Mouse (Mus musculus) forebrain, embryonic 14.5 days (tissue): ENCODE results near the gene Phc2. TPM values are rescaled to one million over a fixed set of nuclear protein-coding genes. Genes with fewer than 3 reads are reported as not detected.
"Not testable (repeated sequence)": the region's sequence is repeated elsewhere in the genome, so short reads cannot be mapped to it uniquely, and the experiment has no call there.

Experiments
- ATAC-seq: fragments of 200-750 bp; cut with Nextera tagmentation; 2 replicates; pipeline ENCODE4 v1.8.0; 2017; ENCODE audit warnings: mild to moderate bottlenecking, moderate library complexity
- DNase-seq: peaks from one replicate; pipeline ENCODE4 v3.0.0-alpha.2; 2015; ENCODE audit warnings: low spot score
- H3K27ac ChIP-seq: fragments of 300-500 bp; sonication (generic); 2 replicates; pipeline ENCODE4 v1.5.1; 2014; ENCODE audit warnings: low read depth, mild to moderate bottlenecking, control low read depth, low read length, moderate library complexity
- H3K27me3 ChIP-seq: fragments of 300-500 bp; sonication (generic); replicated peaks from 2 replicates; pipeline ENCODE4 v1.6.1; 2014; ENCODE audit warnings: low read length, control low read depth, mixed read lengths; ENCODE audit not compliant: control insufficient read depth, insufficient read depth
- H3K36me3 ChIP-seq: fragments of 300-500 bp; sonication (generic); 2 replicates; pipeline ENCODE4 v1.6.1; 2014; ENCODE audit warnings: low read length, control low read depth; ENCODE audit not compliant: control insufficient read depth, insufficient read depth
- H3K4me1 ChIP-seq: fragments of 300-500 bp; sonication (generic); 2 replicates; pipeline ENCODE4 v1.6.1; 2014; ENCODE audit warnings: antibody characterized with exemption, low read length, control low read depth; ENCODE audit not compliant: control insufficient read depth, insufficient read depth
- H3K4me2 ChIP-seq: fragments of 300-500 bp; sonication (generic); 2 replicates; pipeline ENCODE4 v1.6.1; 2014; ENCODE audit warnings: mild to moderate bottlenecking, control low read depth, low read length
- H3K4me3 ChIP-seq: fragments of 300-500 bp; sonication (generic); 2 replicates; pipeline ENCODE4 v1.5.1; 2014; ENCODE audit warnings: low read depth, low read length, control low read depth
- H3K9ac ChIP-seq: fragments of 300-500 bp; sonication (generic); 2 replicates; pipeline ENCODE4 v1.6.1; 2014; ENCODE audit warnings: mild to moderate bottlenecking, low read length, control low read depth, moderate library complexity
- H3K9me3 ChIP-seq: fragments of 300-500 bp; sonication (generic); replicated peaks from 2 replicates; pipeline ENCODE4 v1.6.1; 2016; ENCODE audit warnings: low read length, control low read depth, mixed read lengths; ENCODE audit not compliant: control insufficient read depth
- WGBS: fragments of 180-500 bp; shearing (Covaris S2); extraction: QIAGEN DNeasy Blood & Tissue Kit; methylation state at CpG from one replicate; pipeline ENCODE4 v1.1.7; 2014; 5-methylcytosine and 5-hydroxymethylcytosine counted together
- polyA plus RNA-seq: library from polyadenylated mRNA; unstranded; fragments of >200 nt; fragmentation: Nextera tagmentation; extraction: Ambion mirVana; gene quantifications from 2 replicates; pipeline ENCODE4 v1.2.1, GENCODE M21; 2014

The Phc2 gene
- 33.1 and 35.3 TPM in 2 replicates for polyA plus RNA-seq

- peak; percentile 99 for ATAC-seq
These were observed at the start of gene Phc2 for GRCm38 (mm10) chr4:128654505-128655381. Gene Phc2, plus strand, starts transcription at chr4:128654702.

GRCm38 (mm10) chr4:128606586-128606985, 47.9 kb upstream of the Phc2 start:
- H3K9me3 ChIP-seq = no peaks in the 10 kb centered on the region
- H3K4me3 ChIP-seq = no peak overlapping the region
- peaks cover 28% of the 10 kb centered on the region for H3K36me3 ChIP-seq
- no peak overlapping the region for H3K9ac ChIP-seq
- WGBS = 96% methylated on average over 7 of the region's 7 CpGs
- ATAC-seq = no peak
- no peaks in the 10 kb centered on the region for H3K27me3 ChIP-seq
- no peak for DNase-seq
- H3K27ac ChIP-seq = no peak overlapping the region
- no peak overlapping the region for H3K4me2 ChIP-seq
- H3K4me1 ChIP-seq = peaks cover 9% of the 10 kb centered on the region; the same call in 1 of the 2 replicates

More at GRCm38 (mm10) chr4:128654505-128655381, at the start of gene Phc2:
- peaks cover 7% of the 10 kb centered on the region; the same call in 1 of the 2 replicates for H3K4me1 ChIP-seq
- no peaks in the 10 kb centered on the region for H3K9me3 ChIP-seq
- peak within 1 kb of the TSS; percentile 94 for H3K4me2 ChIP-seq
- under 1% methylated on average over 65 of the region's 85 CpGs for WGBS
- DNase-seq = peak; percentile 99
- H3K36me3 ChIP-seq = no peaks in the 10 kb centered on the region
- peak within 1 kb of the TSS; percentile 73 for H3K9ac ChIP-seq
- H3K4me3 ChIP-seq = peak within 1 kb of the TSS; percentile 70
- H3K27me3 ChIP-seq = 0 out of 2 replicates have a peak, but pooled peaks cover 6% of the 10 kb centered on the region
- peak within 1 kb of the TSS; percentile 77 for H3K27ac ChIP-seq

DNA sequence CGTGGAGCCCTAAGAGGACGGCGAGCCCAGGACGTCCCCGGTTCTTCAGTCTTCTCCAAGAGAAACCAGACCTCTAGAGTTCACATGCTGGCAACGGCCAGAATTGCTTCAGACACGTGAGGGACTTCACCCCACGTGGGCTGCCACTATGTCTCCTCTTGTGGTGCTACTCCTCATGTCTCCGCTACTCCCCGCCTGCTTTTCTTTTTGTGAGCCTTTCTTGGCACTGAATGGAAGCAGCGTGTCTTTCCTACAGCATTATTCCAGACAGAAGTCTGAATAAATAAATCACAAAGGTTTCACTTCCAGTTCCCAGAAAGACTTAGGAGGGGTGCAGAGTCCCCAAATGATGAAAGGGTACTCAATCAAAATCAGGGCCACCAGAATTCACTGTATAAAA, 46.8 kb upstream of the Phc2 start:
- peaks cover 9% of the 10 kb centered on the region; the same call in 1 of the 2 replicates for H3K4me1 ChIP-seq
- H3K27me3 ChIP-seq = no peaks in the 10 kb centered on the region
- H3K27ac ChIP-seq = no peak overlapping the region
- H3K36me3 ChIP-seq = peaks cover 18% of the 10 kb centered on the region
- DNase-seq = no peak
- WGBS = 76% methylated on average over 11 of the region's 11 CpGs
- H3K9ac ChIP-seq = no peak overlapping the region
- no peak overlapping the region for H3K4me2 ChIP-seq
- H3K4me3 ChIP-seq = no peak overlapping the region
- H3K9me3 ChIP-seq = no peaks in the 10 kb centered on the region
- no peak for ATAC-seq

GRCm38 (mm10) chr4:128609276-128609924, 45.1 kb upstream of the Phc2 start:
- Histone ChIP-seq H3K4me2 (peak overlapping the region; percentile 48), H3K4me1 (peaks cover 9% of the 10 kb centered on the region; the same call in 1 of the 2 replicates), H3K27me3 (no peaks in the 10 kb centered on the region), H3K27ac (no peak overlapping the region), H3K9me3 (no peaks in the 10 kb centered on the region), H3K9ac (peak overlapping the region; percentile 74), H3K4me3 (peak overlapping the region; percentile 53), H3K36me3 (0 out of 2 replicates have a peak, but pooled peaks cover under 1% of the 10 kb centered on the region)
- no peak for ATAC-seq
- 10% methylated on average over 23 of the region's 27 CpGs for WGBS
- DNase-seq = peak; percentile 31

DNA sequence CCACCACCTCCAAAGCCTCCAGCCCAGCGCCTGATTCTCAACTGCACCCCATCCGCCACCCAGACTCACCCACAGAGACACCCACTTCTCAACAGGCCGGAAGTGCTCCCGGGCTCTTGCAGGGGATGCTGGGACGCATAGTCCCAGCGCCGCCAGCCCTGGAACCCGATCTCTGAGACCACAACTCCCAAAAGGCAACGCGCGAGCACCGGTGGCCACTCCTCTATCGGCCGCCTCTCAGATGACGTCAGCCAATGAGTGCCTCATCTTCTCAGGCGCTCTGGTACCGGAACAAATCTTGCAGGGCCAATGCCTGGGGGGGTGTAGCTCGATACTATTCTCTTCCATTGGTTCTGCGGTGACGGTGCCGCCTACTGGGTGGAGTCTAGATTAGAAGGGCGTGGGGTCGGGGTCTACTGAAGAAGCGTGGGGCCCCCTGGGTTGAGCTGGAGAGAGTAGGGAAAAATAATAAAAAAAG, 44.5 kb upstream of the Phc2 start, which contains the start of gene Zscan20:
Gene Zscan20, minus strand, starts transcription at position 174 of the 478 bp plus-strand sequence.
- WGBS = under 1% methylated on average over 24 of the region's 24 CpGs
- no peaks in the 10 kb centered on the region for H3K9me3 ChIP-seq
- H3K4me2 ChIP-seq = peak within 1 kb of the TSS; percentile 48
- H3K27ac ChIP-seq = no peak within 1 kb of the TSS
- H3K4me1 ChIP-seq = peaks cover 9% of the 10 kb centered on the region; the same call in 1 of the 2 replicates
- peak within 1 kb of the TSS; percentile 53 for H3K4me3 ChIP-seq
- peak within 1 kb of the TSS; percentile 74 for H3K9ac ChIP-seq
- ATAC-seq (peak; percentile 98), DNase-seq (peak; percentile 100)
- no peaks in the 10 kb centered on the region for H3K36me3 ChIP-seq
- H3K27me3 ChIP-seq = no peaks in the 10 kb centered on the region

- Histone ChIP-seq H3K9me3 (no peaks in the 10 kb centered on the region), H3K9ac (no peak overlapping the region), H3K4me2 (peak overlapping the region; percentile 48), H3K4me1 (peaks cover 9% of the 10 kb centered on the region; the same call in 1 of the 2 replicates), H3K27ac (no peak overlapping the region), H3K4me3 (peak overlapping the region; percentile 53; the same call in 1 of the 2 replicates), H3K27me3 (no peaks in the 10 kb centered on the region), H3K36me3 (no peaks in the 10 kb centered on the region)
- DNase-seq = no peak
- ATAC-seq = no peak
- WGBS = 26% methylated on average over 10 of the region's 10 CpGs
These were observed 43.8 kb upstream of the Phc2 start for GRCm38 (mm10) chr4:128610706-128611105.

- not testable (repeated sequence) for H3K4me2 ChIP-seq, H3K27me3 ChIP-seq, H3K36me3 ChIP-seq, H3K9ac ChIP-seq, ATAC-seq, H3K27ac ChIP-seq, H3K4me1 ChIP-seq, DNase-seq, H3K4me3 ChIP-seq, H3K9me3 ChIP-seq
- WGBS = 72% methylated on average over 3 of the region's 3 CpGs
These were observed 42.8 kb upstream of the Phc2 start for GRCm38 (mm10) chr4:128611726-128612125.

DNA sequence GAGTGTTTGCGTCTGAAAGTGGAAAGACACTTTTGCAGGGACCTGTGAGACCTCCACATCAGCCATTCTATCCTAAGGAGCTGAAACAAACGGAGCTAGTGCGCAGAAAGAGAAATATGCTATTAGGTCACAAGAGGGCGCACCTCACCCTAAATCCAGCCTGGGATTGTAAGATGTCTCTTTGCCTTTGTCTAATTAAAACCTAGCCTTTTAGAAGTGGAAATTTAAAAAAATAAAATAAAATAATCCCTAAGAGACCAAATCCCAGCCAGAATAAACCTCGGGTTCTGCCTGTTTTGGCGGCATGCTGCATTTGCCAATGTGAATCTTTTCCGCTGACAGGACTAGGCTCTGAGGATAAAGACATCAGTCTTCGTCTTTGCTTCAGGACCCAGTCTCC, 41.2 kb upstream of the Phc2 start:
- Histone ChIP-seq H3K4me3 (no peak overlapping the region), H3K9me3 (no peaks in the 10 kb centered on the region), H3K4me1 (peaks cover 9% of the 10 kb centered on the region; the same call in 1 of the 2 replicates), H3K4me2 (no peak overlapping the region), H3K9ac (no peak overlapping the region), H3K36me3 (no peaks in the 10 kb centered on the region), H3K27me3 (no peaks in the 10 kb centered on the region), H3K27ac (no peak overlapping the region)
- ATAC-seq (no peak), DNase-seq (peak; percentile 90)
- WGBS = 21% methylated on average over 8 of the region's 8 CpGs
